Mouse (Mus musculus) stomach, embryonic 15.5 days (tissue): ENCODE measurements around the gene Hoxc5. TPM values are rescaled to one million over a fixed set of nuclear protein-coding genes. Genes with fewer than 3 reads are reported as not detected.

Experiments
- ATAC-seq: fragments of 200-750 bp; cut with Nextera tagmentation; 2 replicates; pipeline ENCODE4 v1.8.0; 2017; ENCODE audit warnings: low read depth, moderate number of reproducible peaks, moderate TSS enrichment; ENCODE audit not compliant: insufficient read depth, low FRiP score
- H3K27ac ChIP-seq: fragments of 300-500 bp; sonication (generic); 2 replicates; pipeline ENCODE4 v1.5.1; 2015; ENCODE audit warnings: mild to moderate bottlenecking, inconsistent platforms
- H3K27me3 ChIP-seq: fragments of 300-500 bp; sonication (generic); replicated peaks from 2 replicates; pipeline ENCODE4 v1.6.1; 2015; ENCODE audit warnings: inconsistent platforms
- H3K36me3 ChIP-seq: fragments of 300-500 bp; sonication (generic); 2 replicates; pipeline ENCODE4 v1.6.1; 2015; ENCODE audit warnings: inconsistent platforms
- H3K4me1 ChIP-seq: fragments of 300-500 bp; sonication (generic); 2 replicates; pipeline ENCODE4 v1.6.1; 2015; ENCODE audit warnings: inconsistent platforms
- H3K4me2 ChIP-seq: fragments of 300-500 bp; sonication (generic); 2 replicates; pipeline ENCODE4 v1.6.1; 2015; ENCODE audit warnings: mild to moderate bottlenecking, inconsistent platforms
- H3K4me3 ChIP-seq: fragments of 300-500 bp; sonication (generic); replicated peaks from 2 replicates; pipeline ENCODE4 v1.5.1; 2015; ENCODE audit warnings: inconsistent platforms
- H3K9ac ChIP-seq: fragments of 300-500 bp; sonication (generic); 2 replicates; pipeline ENCODE4 v1.6.1; 2015; ENCODE audit warnings: inconsistent platforms
- H3K9me3 ChIP-seq: fragments of 300-500 bp; sonication (generic); 2 replicates; pipeline ENCODE4 v1.6.1; 2016; ENCODE audit warnings: inconsistent platforms
- WGBS: fragments of 180-500 bp; shearing (Covaris S2); methylation state at CpG from one replicate; pipeline ENCODE4 v1.1.7; 2015; 5-methylcytosine and 5-hydroxymethylcytosine counted together
- polyA plus RNA-seq: library from polyadenylated mRNA; unstranded; fragments of >200 nt; fragmentation: Nextera tagmentation; extraction: Ambion mirVana; gene quantifications from 2 replicates; pipeline ENCODE4 v1.2.1, GENCODE M21; 2015

The Hoxc5 gene
- polyA plus RNA-seq, 1 experiment from 2014 or later = 16.2 TPM

GRCm38 (mm10) chr15:102934438-102934837 lies 32.8 kb upstream of the Hoxc5 start:
- no peaks in the 10 kb centered on the region for H3K9me3 ChIP-seq
- 4% methylated on average over 12 of the region's 12 CpGs for WGBS
- no peak for ATAC-seq

GRCm38 (mm10) chr15:102934897-102935296 lies 32.3 kb upstream of the Hoxc5 start:
- H3K9ac ChIP-seq = no peak overlapping the region
- H3K4me2 ChIP-seq = no peak overlapping the region
- WGBS = under 1% methylated on average over 27 of the region's 27 CpGs
- no peaks in the 10 kb centered on the region for H3K36me3 ChIP-seq
- peak overlapping the region; percentile 3; the same call in 1 of the 2 replicates for H3K4me3 ChIP-seq
- peaks cover 99% of the 10 kb centered on the region for H3K27me3 ChIP-seq
- no peaks in the 10 kb centered on the region for H3K9me3 ChIP-seq
- H3K27ac ChIP-seq = no peak overlapping the region
- ATAC-seq = no peak
- H3K4me1 ChIP-seq = peaks cover 3% of the 10 kb centered on the region; the same call in 1 of the 2 replicates

More at GRCm38 (mm10) chr15:102934438-102934837, 32.8 kb upstream of the Hoxc5 start:
- Histone ChIP-seq H3K27me3 (peaks cover 99% of the 10 kb centered on the region), H3K4me3 (no peak overlapping the region), H3K9ac (no peak overlapping the region), H3K4me1 (peaks cover 3% of the 10 kb centered on the region; the same call in 1 of the 2 replicates), H3K36me3 (no peaks in the 10 kb centered on the region), H3K4me2 (no peak overlapping the region), H3K27ac (no peak overlapping the region)

GRCm38 (mm10) chr15:102936279-102936972 lies 30.8 kb upstream of the Hoxc5 start, which contains the start of gene Hoxc12:
TSS of gene Hoxc12 (plus strand) at chr15:102936757.
- Histone ChIP-seq H3K4me3 (no peak within 1 kb of the TSS), H3K9me3 (no peaks in the 10 kb centered on the region), H3K27me3 (peaks cover 99% of the 10 kb centered on the region), H3K27ac (no peak within 1 kb of the TSS), H3K9ac (no peak within 1 kb of the TSS), H3K4me1 (peaks cover 3% of the 10 kb centered on the region; the same call in 1 of the 2 replicates), H3K4me2 (no peak within 1 kb of the TSS), H3K36me3 (no peaks in the 10 kb centered on the region)
- no peak for ATAC-seq
- 1% methylated on average over 31 of the region's 31 CpGs for WGBS

- no peak overlapping the region for H3K9ac ChIP-seq
- H3K36me3 ChIP-seq = no peaks in the 10 kb centered on the region
- H3K27ac ChIP-seq = no peak overlapping the region
- no peak overlapping the region for H3K4me2 ChIP-seq
- WGBS = under 1% methylated on average over 50 of the region's 50 CpGs
- ATAC-seq = no peak
- peaks cover 3% of the 10 kb centered on the region; the same call in 1 of the 2 replicates for H3K4me1 ChIP-seq
- peaks cover 99% of the 10 kb centered on the region for H3K27me3 ChIP-seq
- H3K4me3 ChIP-seq = no peak overlapping the region
- no peaks in the 10 kb centered on the region for H3K9me3 ChIP-seq
Measured at GRCm38 (mm10) chr15:102937036-102937666, 30.1 kb upstream of the Hoxc5 start.

- H3K4me3 ChIP-seq = no peak overlapping the region
- ATAC-seq = no peak
- under 1% methylated on average over 34 of the region's 34 CpGs for WGBS
- H3K9ac ChIP-seq = no peak overlapping the region
- H3K27me3 ChIP-seq = peaks cover 98% of the 10 kb centered on the region
- no peak overlapping the region for H3K4me2 ChIP-seq
- H3K27ac ChIP-seq = no peak overlapping the region
- peaks cover 3% of the 10 kb centered on the region; the same call in 1 of the 2 replicates for H3K4me1 ChIP-seq
- H3K36me3 ChIP-seq = no peaks in the 10 kb centered on the region
- no peaks in the 10 kb centered on the region for H3K9me3 ChIP-seq
Measured at GRCm38 (mm10) chr15:102939256-102940155, 27.7 kb upstream of the Hoxc5 start.

- WGBS = under 1% methylated on average over 53 of the region's 53 CpGs
Measured at GRCm38 (mm10) chr15:102942739-102943467, 24.3 kb upstream of the Hoxc5 start.

GRCm38 (mm10) chr15:102943468-102943813 lies 23.8 kb upstream of the Hoxc5 start:
- Histone ChIP-seq H3K4me1 (no peaks in the 10 kb centered on the region), H3K27ac (no peak overlapping the region), H3K9me3 (no peaks in the 10 kb centered on the region), H3K4me3 (no peak overlapping the region), H3K4me2 (no peak overlapping the region), H3K27me3 (peaks cover 98% of the 10 kb centered on the region), H3K36me3 (no peaks in the 10 kb centered on the region), H3K9ac (no peak overlapping the region)
- 3% methylated on average over 5 of the region's 5 CpGs for WGBS
- ATAC-seq = no peak

More at GRCm38 (mm10) chr15:102942739-102943467, 24.3 kb upstream of the Hoxc5 start:
- peak overlapping the region; percentile 13; the same call in 1 of the 2 replicates for H3K4me2 ChIP-seq
- no peak overlapping the region for H3K27ac ChIP-seq
- H3K9me3 ChIP-seq = no peaks in the 10 kb centered on the region
- H3K4me1 ChIP-seq = no peaks in the 10 kb centered on the region
- no peaks in the 10 kb centered on the region for H3K36me3 ChIP-seq
- ATAC-seq = no peak
- peaks cover 98% of the 10 kb centered on the region for H3K27me3 ChIP-seq
- H3K9ac ChIP-seq = no peak overlapping the region
- H3K4me3 ChIP-seq = no peak overlapping the region; the same call in 1 of the 2 replicates

- ATAC-seq = no peak
- Histone ChIP-seq H3K36me3 (no peaks in the 10 kb centered on the region), H3K9me3 (no peaks in the 10 kb centered on the region), H3K4me3 (no peak overlapping the region), H3K9ac (no peak overlapping the region), H3K4me2 (no peak overlapping the region), H3K4me1 (no peaks in the 10 kb centered on the region), H3K27me3 (peaks cover 93% of the 10 kb centered on the region), H3K27ac (no peak overlapping the region)
- WGBS = 11% methylated on average over 22 of the region's 22 CpGs
Measured at GRCm38 (mm10) chr15:102945185-102946077, 21.8 kb upstream of the Hoxc5 start.

GRCm38 (mm10) chr15:102947276-102947675 lies 20.0 kb upstream of the Hoxc5 start:
- no peak for ATAC-seq
- peaks cover 93% of the 10 kb centered on the region for H3K27me3 ChIP-seq
- 1% methylated on average over 9 of the region's 9 CpGs for WGBS
- H3K27ac ChIP-seq = no peak overlapping the region
- no peaks in the 10 kb centered on the region for H3K9me3 ChIP-seq
- no peak overlapping the region for H3K9ac ChIP-seq
- no peaks in the 10 kb centered on the region for H3K4me1 ChIP-seq
- no peaks in the 10 kb centered on the region for H3K36me3 ChIP-seq
- H3K4me2 ChIP-seq = no peak overlapping the region
- H3K4me3 ChIP-seq = no peak overlapping the region

- H3K4me2 ChIP-seq = no peak overlapping the region
- 12% methylated on average over 2 of the region's 2 CpGs for WGBS
- H3K27ac ChIP-seq = no peak overlapping the region
- no peak overlapping the region for H3K9ac ChIP-seq
- H3K4me1 ChIP-seq = no peaks in the 10 kb centered on the region
- no peak overlapping the region for H3K4me3 ChIP-seq
- H3K9me3 ChIP-seq = no peaks in the 10 kb centered on the region
- H3K36me3 ChIP-seq = no peaks in the 10 kb centered on the region
- ATAC-seq = no peak
- H3K27me3 ChIP-seq = peaks cover 93% of the 10 kb centered on the region
Measured at GRCm38 (mm10) chr15:102948842-102949241, 18.4 kb upstream of the Hoxc5 start.
